10 mouse cellular contexts compared by ENCODE assay signal in the genomic region with DNA sequence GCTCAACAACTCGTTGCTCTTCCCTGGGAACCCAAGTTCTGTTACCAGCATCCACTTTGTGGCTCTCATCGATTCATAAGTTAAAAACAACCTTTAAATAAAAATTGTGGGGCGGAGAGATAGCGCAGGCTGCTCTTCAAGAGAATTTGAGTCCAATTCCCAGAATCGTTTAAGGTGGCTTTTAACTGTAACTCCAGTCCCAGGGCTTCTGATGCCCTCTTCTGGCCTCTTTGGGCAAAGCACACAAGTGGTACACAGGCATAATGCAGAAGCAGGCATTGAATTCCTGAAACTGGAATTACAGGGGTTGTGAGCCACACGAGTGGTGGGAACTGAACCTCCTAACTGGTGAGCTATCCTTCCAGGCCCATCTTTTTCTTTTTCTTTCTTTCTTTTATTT. TPM values are rescaled to one million over a fixed set of nuclear protein-coding genes. Genes with fewer than 3 reads are reported as not detected.
A peak's percentile ranks its signal among the peaks of the same experiment; 100 is the strongest.
DNase-seq lines count a peak whose midpoint lies in the region; ATAC-seq and TF ChIP-seq lines count a peak whose summit lies in the region.
"Had no signal": no experiment of that assay in that cellular context is flagged by ENCODE, and none has a peak within 500 bp of the region (broad histone marks: within the 10 kb centered on the region; RNA-seq: fewer than 3 reads in every experiment).

No protein-coding gene starts in this region.

- no peaks in the 10 kb centered on the region for H3K27me3 ChIP-seq in heart, adult 2 months (ENCODE audit: control insufficient read depth, insufficient read depth, low read length)
- H3K27me3 ChIP-seq in liver, embryonic 12.5 days (replicated peaks): no peaks in the 10 kb centered on the region
- H3K27me3 ChIP-seq: limb, embryonic 15.5 days had no signal

- H3K79me2 ChIP-seq in heart, adult 2 months (replicated peaks; ENCODE audit: control insufficient read depth, insufficient read depth, low read length): no peaks in the 10 kb centered on the region

- TF ChIP-seq POLR2A in heart, adult 2 months (IDR thresholded peaks at IDR 0.05; ENCODE audit: insufficient read depth, low read depth, low read length): no peak

- H3K4me2 ChIP-seq in liver, embryonic 12.5 days: peak overlapping the region; percentile 37
- H3K4me2 ChIP-seq: limb, embryonic 15.5 days had no signal

- H3K9ac ChIP-seq in heart, adult 2 months (ENCODE audit: low read depth, low read length): no peak overlapping the region
- H3K9ac ChIP-seq in liver, embryonic 12.5 days: no peak overlapping the region
- H3K9ac ChIP-seq: limb, embryonic 15.5 days had no signal

- WGBS in heart, adult 2 months: 53% methylated on average over 6 of the region's 6 CpGs
- 19% methylated on average over 6 of the region's 6 CpGs for WGBS in liver, embryonic 12.5 days (ENCODE audit: insufficient replicate concordance)

- DNase-seq in heart, adult 2 months: peak; percentile 41 to 45
- DNase-seq in heart, adult 9 months (ENCODE audit: low spot score in 2 of 2): no peak
- DNase-seq in 3134 (ENCODE audit: extremely low read depth, insufficient read length, low spot score): peak; percentile 35
- peak; percentile 74 for DNase-seq in ES-CJ7 (ENCODE audit: low read depth, low spot score)
- DNase-seq in embryo, embryonic 11 days: peak; percentile 62
- peak; percentile 38 for DNase-seq in spleen, adult 12 weeks (ENCODE audit: low spot score)
- no peak for DNase-seq in gastrocnemius, adult 8-10 months (ENCODE audit: low spot score in 2 of 2)

- no peak for TF ChIP-seq EP300 in heart, adult 2 months (IDR thresholded peaks at IDR 0.05; ENCODE audit: insufficient read depth, low read depth, low read length)

- H3K4me3 ChIP-seq in heart, adult 2 months: no peak overlapping the region
- no peak overlapping the region for H3K4me3 ChIP-seq in liver, embryonic 12.5 days
- H3K4me3 ChIP-seq: limb, embryonic 15.5 days had no signal

- 0 out of 2 replicates have a peak, but pooled peaks have one; percentile 30 for ATAC-seq in liver, embryonic 12.5 days

- H3K4me1 ChIP-seq in heart, adult 2 months (ENCODE audit: control insufficient read depth, insufficient read depth, low read length): no peaks in the 10 kb centered on the region; the same call in 1 of the 2 replicates
- H3K4me1 ChIP-seq in liver, embryonic 12.5 days: peaks cover 49% of the 10 kb centered on the region

- intact Hi-C loops in heart, adult 2 months (cut with DNase I): loop anchor here (5.0 kb wide), 1 partner anchor 182 kb away; no protein-coding TSS in a partner anchor

- H3K27ac ChIP-seq in heart, adult 2 months: no peak overlapping the region
- H3K27ac ChIP-seq in liver, embryonic 12.5 days: no peak overlapping the region
- H3K27ac ChIP-seq: limb, embryonic 15.5 days had no signal

- H3K9me3 ChIP-seq in liver, embryonic 12.5 days (replicated peaks): no peaks in the 10 kb centered on the region; the same call in 1 of the 2 replicates
- H3K9me3 ChIP-seq: limb, embryonic 15.5 days had no signal

- peak; percentile 72 for TF ChIP-seq CTCF in heart, adult 2 months (IDR thresholded peaks at IDR 0.05)

- H3K36me3 ChIP-seq in heart, adult 2 months (ENCODE audit: control insufficient read depth, insufficient read depth, low read length): no peaks in the 10 kb centered on the region
- H3K36me3 ChIP-seq in liver, embryonic 12.5 days: no peaks in the 10 kb centered on the region
- H3K36me3 ChIP-seq: limb, embryonic 15.5 days had no signal

RNA-seq across cellular contexts. Expression of a gene that starts 40.5 kb away (rescaled TPM):
- total RNA-seq in heart, adult 2 months (2021): not detected
- polyA plus RNA-seq in heart, adult 2 months (2012; rRNA removed): 0.04 TPM in 1 of 2 replicates, not detected in the other
- not detected in 2 replicates for polyA plus RNA-seq in liver, embryonic 12.5 days (2016; fragmentation: Nextera tagmentation; extraction: Ambion mirVana)
- not detected for total RNA-seq in gastrocnemius, adult 8-10 months (2022)
- polyA plus RNA-seq: embryonic facial prominence, embryonic 14.5 days; limb, embryonic 15.5 days had no signal

Comparison
In these comparisons a context has a peak if more than half of its experiments do, and no peak if none do; other contexts are left out.
1. DNase-seq: peak in heart, adult 2 months (2 of 2), 3134 (single experiment), ES-CJ7 (single experiment), embryo, embryonic 11 days (single experiment) and spleen, adult 12 weeks (single experiment); none in heart, adult 9 months (0 of 2) and gastrocnemius, adult 8-10 months (0 of 2).